Mouse (Mus musculus) liver, adult 2 months (tissue): ENCODE measurements around the gene Znrd1as. TPM values are rescaled to one million over a fixed set of nuclear protein-coding genes. Genes with fewer than 3 reads are reported as not detected.

ENCODE experiments used
- DNase-seq: peaks from one replicate; pipeline ENCODE4 v3.0.0-alpha.2; 2011; ENCODE audit warnings: low read depth, low spot score; ENCODE audit errors: extremely low read depth
- H3K27ac ChIP-seq: fragments of 200-500 bp; replicated peaks from 2 replicates; pipeline ENCODE4 v1.5.1; 2012; ENCODE audit warnings: low read depth, mild to moderate bottlenecking, control low read depth, inconsistent platforms, low read length; ENCODE audit not compliant: insufficient read depth
- H3K27me3 ChIP-seq: fragments of 200-500 bp; 2 replicates; pipeline ENCODE4 v1.6.1; 2012; ENCODE audit warnings: mild to moderate bottlenecking, moderate library complexity, low read length, inconsistent platforms; ENCODE audit not compliant: control insufficient read depth, insufficient read depth
- H3K36me3 ChIP-seq: fragments of 200-500 bp; 2 replicates; pipeline ENCODE4 v1.6.1; 2012; ENCODE audit warnings: low read length, inconsistent platforms; ENCODE audit not compliant: control insufficient read depth, insufficient read depth
- H3K4me1 ChIP-seq: fragments of 200-500 bp; 2 replicates; pipeline ENCODE4 v1.6.1; 2011; ENCODE audit warnings: low read length; ENCODE audit not compliant: control insufficient read depth, insufficient read depth
- H3K4me3 ChIP-seq: fragments of 200-500 bp; 2 replicates; pipeline ENCODE4 v1.5.1; 2011; ENCODE audit warnings: low read depth, mild to moderate bottlenecking, control low read depth, low read length, moderate library complexity; ENCODE audit not compliant: insufficient read depth
- H3K79me2 ChIP-seq: fragments of 200-500 bp; 2 replicates; pipeline ENCODE4 v1.6.1; 2012; ENCODE audit warnings: inconsistent platforms, mild to moderate bottlenecking, low read length, moderate library complexity; ENCODE audit not compliant: control insufficient read depth, insufficient read depth
- H3K9ac ChIP-seq: fragments of 200-500 bp; 2 replicates; pipeline ENCODE4 v1.6.1; 2012; ENCODE audit warnings: low read depth, mild to moderate bottlenecking, control low read depth, inconsistent platforms, low read length
- CTCF ChIP-seq: fragments of 200-500 bp; IDR thresholded peaks from 2 replicates; pipeline ENCODE4 v1.5.1; 2011; ENCODE audit warnings: low read depth, low read length, control low read depth
- POLR2A ChIP-seq: fragments of 200-500 bp; IDR thresholded peaks from 2 replicates; pipeline ENCODE4 v1.6.1; 2011; ENCODE audit warnings: low read length, control low read depth; ENCODE audit not compliant: insufficient read depth; ENCODE audit errors: extremely low read depth
- WGBS: fragments of 180-500 bp; shearing (Covaris S2); methylation state at CpG from one replicate; pipeline ENCODE4 v1.1.7; 2018; 5-methylcytosine and 5-hydroxymethylcytosine counted together
- polyA plus RNA-seq: library from polyadenylated mRNA; depleted of rRNA; stranded (reverse); fragments of >200 nt; gene quantifications from 2 replicates; pipeline ENCODE4 v1.2.3, GENCODE M21; 2012
- total RNA-seq: library from RNA; depleted of rRNA; stranded (reverse); fragments of >200 nt; gene quantifications from 2 replicates; pipeline ENCODE4 v1.2.3, GENCODE M21; 2014

The Znrd1as gene
- total and polyA plus RNA-seq, 2 experiments, result 2.5 to 11.9 TPM

DNA sequence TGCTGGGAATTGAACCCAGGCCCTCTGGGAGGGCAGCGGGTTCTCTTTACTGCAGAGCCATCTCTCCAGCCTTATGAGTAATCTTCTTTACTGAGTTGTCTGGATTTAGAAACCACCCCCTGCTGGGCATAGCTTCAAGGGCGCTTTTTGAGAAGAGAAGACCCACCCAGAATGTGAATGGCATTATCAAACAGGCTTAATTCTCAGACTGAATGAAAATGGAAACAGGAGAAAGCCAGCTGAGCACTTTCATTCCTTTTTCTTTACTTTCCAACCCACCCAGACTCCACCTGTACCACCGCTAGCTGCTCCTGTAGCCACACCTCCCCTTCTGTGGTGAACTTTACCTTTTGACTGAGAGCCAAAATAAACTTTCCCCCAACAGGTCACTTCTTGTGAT, 37.1 kb downstream of the Znrd1as start:
- Histone ChIP-seq H3K79me2 (no peaks in the 10 kb centered on the region), H3K27me3 (no peaks in the 10 kb centered on the region), H3K4me1 (peaks cover 3% of the 10 kb centered on the region), H3K36me3 (no peaks in the 10 kb centered on the region), H3K4me3 (no peak overlapping the region), H3K27ac (no peak overlapping the region), H3K9ac (no peak overlapping the region)
- WGBS, result 50% methylated on average over 3 of the region's 3 CpGs
- TF ChIP-seq POLR2A (no peak), CTCF (no peak)
- DNase-seq, result peak; percentile 24

DNA sequence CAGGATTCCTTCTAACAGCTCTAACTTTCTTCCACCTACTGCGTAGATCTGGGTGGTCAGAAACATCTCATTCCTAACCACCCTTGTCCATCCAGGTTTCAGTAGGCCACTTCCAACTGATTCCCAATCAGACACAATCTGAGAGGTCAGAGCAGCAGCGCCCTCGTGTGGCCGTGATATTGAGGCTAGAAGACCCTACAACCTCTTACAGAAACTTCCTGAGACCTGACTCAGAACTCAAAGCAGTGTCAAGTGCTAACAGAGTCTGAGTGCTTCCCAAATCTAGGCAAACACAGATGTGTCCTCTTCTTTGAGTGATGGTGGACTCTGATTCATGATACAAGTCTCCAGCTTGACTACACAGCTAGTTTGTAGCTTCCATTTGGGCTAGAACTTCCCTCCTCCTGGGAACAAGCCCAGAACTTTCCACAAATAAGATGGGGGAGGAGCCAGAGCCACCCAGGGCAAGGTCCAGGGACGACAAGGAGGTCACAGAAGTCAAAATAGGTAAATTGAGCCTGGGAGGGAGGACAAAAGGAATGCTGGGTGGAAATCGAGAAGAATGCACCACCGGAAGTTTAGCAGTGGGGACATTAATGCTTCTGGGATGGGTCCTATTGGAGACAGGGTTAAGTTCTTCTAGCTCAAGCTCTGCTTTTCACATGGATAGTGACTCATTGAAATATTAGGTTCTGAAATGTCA, 38.8 kb downstream of the Znrd1as start:
- peak; percentile 76 for TF ChIP-seq CTCF
- no peak for TF ChIP-seq POLR2A
- H3K27ac ChIP-seq, result no peak overlapping the region
- H3K9ac ChIP-seq, result no peak overlapping the region
- H3K27me3 ChIP-seq, result no peaks in the 10 kb centered on the region
- WGBS, result 27% methylated on average over 7 of the region's 7 CpGs
- DNase-seq, result peak; percentile 57
- no peaks in the 10 kb centered on the region for H3K36me3 ChIP-seq
- peaks cover 3% of the 10 kb centered on the region for H3K4me1 ChIP-seq
- no peak overlapping the region for H3K4me3 ChIP-seq
- H3K79me2 ChIP-seq, result no peaks in the 10 kb centered on the region

DNA sequence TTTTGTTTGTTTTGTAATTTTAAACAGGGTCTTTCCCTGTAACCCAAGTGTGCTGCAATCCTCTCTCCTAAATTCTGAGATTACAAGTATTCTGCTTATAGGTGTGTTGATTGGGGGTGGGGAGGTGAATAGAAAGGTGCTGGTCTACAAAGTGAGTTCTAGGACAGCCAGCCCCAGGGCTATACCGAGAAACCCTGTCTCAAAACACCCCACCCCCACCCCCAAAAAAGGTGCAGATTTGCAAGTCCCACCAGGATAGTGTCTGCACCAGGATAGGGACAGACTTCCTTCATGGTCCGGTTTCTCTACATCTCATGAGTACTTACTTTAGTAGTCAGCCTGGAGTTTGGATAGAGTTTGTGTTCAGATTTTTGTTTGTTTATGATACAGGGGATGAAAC, 40.1 kb downstream of the Znrd1as start:
- no peak for DNase-seq

DNA sequence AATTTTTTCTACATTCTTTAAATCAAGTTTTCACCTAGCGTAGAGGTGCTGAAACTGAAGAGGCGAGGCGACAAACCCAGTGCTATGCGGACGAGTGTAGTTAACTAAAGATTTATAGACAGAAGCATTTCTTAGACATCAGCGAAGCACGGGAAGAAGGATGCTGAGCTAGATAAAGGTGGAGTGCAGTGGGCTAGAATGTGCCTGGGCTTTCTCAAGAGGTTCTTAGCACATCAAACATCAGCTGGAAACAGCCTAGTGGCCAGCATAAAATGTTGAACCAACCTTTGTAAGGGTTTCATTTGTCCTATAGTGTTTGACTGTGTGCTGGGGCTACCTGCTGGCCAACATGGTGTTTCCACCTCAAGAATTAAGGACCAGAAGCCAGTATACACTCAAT, 42.5 kb downstream of the Znrd1as start, which contains the start of gene Zfp57:
Zfp57 (plus strand) TSS at position 301 of the 400 bp plus-strand sequence.
- Histone ChIP-seq H3K4me3 (no peak within 1 kb of the TSS), H3K27me3 (0 out of 2 replicates have a peak, but pooled peaks cover 5% of the 10 kb centered on the region), H3K36me3 (no peaks in the 10 kb centered on the region), H3K27ac (no peak within 1 kb of the TSS), H3K4me1 (peaks cover 3% of the 10 kb centered on the region), H3K9ac (no peak within 1 kb of the TSS), H3K79me2 (no peaks in the 10 kb centered on the region)
- WGBS, result 95% methylated on average over 7 of the region's 7 CpGs
- DNase-seq, result no peak
- TF ChIP-seq POLR2A (no peak), CTCF (no peak)

More for the DNA sequence above, 40.1 kb downstream of the Znrd1as start:
- no peaks in the 10 kb centered on the region for H3K36me3 ChIP-seq
- H3K27me3 ChIP-seq, result 0 out of 2 replicates have a peak, but pooled peaks cover 5% of the 10 kb centered on the region
- peaks cover 3% of the 10 kb centered on the region for H3K4me1 ChIP-seq
- 58% methylated on average over 2 of the region's 2 CpGs for WGBS
- no peak overlapping the region for H3K9ac ChIP-seq
- H3K4me3 ChIP-seq, result no peak overlapping the region
- H3K27ac ChIP-seq, result no peak overlapping the region
- TF ChIP-seq CTCF (no peak), POLR2A (no peak)
- H3K79me2 ChIP-seq, result no peaks in the 10 kb centered on the region

DNA sequence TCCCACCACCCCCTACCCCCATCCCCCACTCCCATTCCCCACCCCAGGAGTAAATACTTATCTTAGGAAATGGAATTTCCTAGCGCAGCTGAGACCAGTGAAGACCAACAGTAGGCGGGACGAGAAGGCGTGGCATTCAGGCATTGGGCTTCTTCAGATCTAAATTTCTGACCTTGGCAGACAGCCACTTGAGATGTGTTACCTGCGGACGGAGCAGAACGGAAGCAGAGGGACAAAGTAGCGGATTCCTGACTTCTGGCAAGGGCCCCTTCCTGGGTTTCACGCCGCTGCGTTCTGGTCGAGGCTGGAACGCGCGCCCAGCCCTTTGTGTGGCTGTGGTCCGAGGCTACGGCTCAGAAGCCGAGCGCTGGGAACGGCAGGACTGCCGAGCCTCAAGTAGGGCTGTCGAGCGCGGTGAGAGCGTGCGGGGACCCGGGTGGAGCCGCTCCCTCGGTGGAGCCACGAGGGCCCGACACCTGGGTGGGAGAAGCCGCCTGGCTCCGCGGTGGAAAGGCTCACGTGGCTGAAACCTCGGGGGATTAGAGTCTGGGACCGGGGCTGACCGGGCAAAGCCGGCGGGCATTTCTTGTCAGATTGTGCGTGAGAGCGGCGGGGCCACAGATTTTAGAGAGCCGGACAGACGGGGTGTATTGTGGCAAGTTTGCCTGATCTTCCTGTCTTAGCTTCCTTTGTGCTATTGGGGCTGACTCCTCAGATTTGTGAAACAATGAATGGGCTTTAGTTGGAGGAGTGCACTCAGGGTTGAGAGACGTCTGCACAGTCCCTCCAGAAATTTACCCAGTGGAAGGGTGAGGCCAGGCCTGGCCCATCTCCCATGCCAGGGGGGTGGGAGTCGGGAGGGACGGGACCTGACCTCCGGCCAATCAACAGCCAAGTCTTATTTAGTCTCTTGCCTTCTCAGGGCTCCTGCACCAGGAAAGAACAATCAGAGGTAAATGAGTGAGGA, 44.3 kb downstream of the Znrd1as start:
- no peaks in the 10 kb centered on the region for H3K36me3 ChIP-seq
- H3K27me3 ChIP-seq, result 0 out of 2 replicates have a peak, but pooled peaks cover 5% of the 10 kb centered on the region
- no peak overlapping the region for H3K27ac ChIP-seq
- WGBS, result 3% methylated on average over 49 of the region's 49 CpGs
- H3K4me1 ChIP-seq, result no peaks in the 10 kb centered on the region
- no peak for TF ChIP-seq CTCF
- TF ChIP-seq POLR2A, result no peak
- peak overlapping the region; percentile 57 for H3K4me3 ChIP-seq
- no peaks in the 10 kb centered on the region for H3K79me2 ChIP-seq
- peak; percentile 22 for DNase-seq
- H3K9ac ChIP-seq, result peak overlapping the region; percentile 71
